Mouse (Mus musculus) yolk sac, embryonic 10.5 days (tissue): ENCODE data around the gene Ssh3.

Source experiments
- DNase-seq: peaks from one replicate; pipeline ENCODE4 v3.0.0-alpha.2; 2017; ENCODE audit warnings: low spot score

The Ssh3 gene

GRCm38 (mm10) chr19:4268566-4269361 lies at the start of gene Ssh3:
Gene Ssh3, minus strand, starts transcription at chr19:4269180.
- peak; percentile 75 for DNase-seq

GRCm38 (mm10) chr19:4317181-4317580 lies 48.2 kb upstream of the Ssh3 start:
- no peak for DNase-seq

GRCm38 (mm10) chr19:4315223-4315944 lies 46.4 kb upstream of the Ssh3 start:
- DNase-seq = peak; percentile 41

- DNase-seq = peak; percentile 53
Measured at GRCm38 (mm10) chr19:4309776-4310185, 40.8 kb upstream of the Ssh3 start.

GRCm38 (mm10) chr19:4309302-4309701 lies 40.3 kb upstream of the Ssh3 start:
- DNase-seq = no peak

- DNase-seq = peak; percentile 76
Measured at GRCm38 (mm10) chr19:4306190-4306577, 37.2 kb upstream of the Ssh3 start, which contains the start of gene Grk2. Gene Grk2, minus strand, starts transcription at chr19:4306222.

- peak; percentile 51 for DNase-seq
Measured at GRCm38 (mm10) chr19:4305491-4306189, 36.7 kb upstream of the Ssh3 start.

GRCm38 (mm10) chr19:4304871-4305321 lies 35.9 kb upstream of the Ssh3 start:
- no peak for DNase-seq

- DNase-seq = no peak
Measured at GRCm38 (mm10) chr19:4304251-4304821, 35.4 kb upstream of the Ssh3 start.

- DNase-seq = no peak
Measured at GRCm38 (mm10) chr19:4303640-4303995, 34.6 kb upstream of the Ssh3 start.

- DNase-seq = no peak
Measured at GRCm38 (mm10) chr19:4302936-4303639, 34.1 kb upstream of the Ssh3 start.

GRCm38 (mm10) chr19:4301735-4302651 lies 33.0 kb upstream of the Ssh3 start:
- peak; percentile 36 for DNase-seq

GRCm38 (mm10) chr19:4300852-4301734 lies 32.1 kb upstream of the Ssh3 start:
- no peak for DNase-seq

GRCm38 (mm10) chr19:4300271-4300704 lies 31.3 kb upstream of the Ssh3 start:
- no peak for DNase-seq

GRCm38 (mm10) chr19:4299574-4300270 lies 30.7 kb upstream of the Ssh3 start:
- no peak for DNase-seq

GRCm38 (mm10) chr19:4299126-4299525 lies 30.1 kb upstream of the Ssh3 start:
- DNase-seq = no peak

GRCm38 (mm10) chr19:4298322-4299121 lies 29.5 kb upstream of the Ssh3 start:
- DNase-seq = no peak

GRCm38 (mm10) chr19:4297851-4298250 lies 28.9 kb upstream of the Ssh3 start:
- no peak for DNase-seq
